Mouse (Mus musculus): ENCODE measurements at regions not wholly inside any gene's neighbourhood (a gene's known extent, or its start where the extent isn't known, plus 50 kb on each side); places are given as distances from the start of the nearest gene placed in this dataset.

GRCm38 (mm10) chr12:110192186-110192585 is 86.7 kb upstream of the Dio3 start:
- no peak for DNase-seq (ENCODE audit: low read depth, low spot score)
- 86% methylated on average over 8 of the region's 8 CpGs for WGBS

GRCm38 (mm10) chr12:110197366-110197765 is 81.5 kb upstream of the Dio3 start:
- no peak for DNase-seq (ENCODE audit: low read depth, low spot score)
- WGBS, result 94% methylated on average over 3 of the region's 3 CpGs

- DNase-seq (ENCODE audit: low read depth, low spot score), result no peak
These were observed 78.4 kb upstream of the Dio3 start for GRCm38 (mm10) chr12:110200471-110200870.

GRCm38 (mm10) chr12:110200887-110201286 is 78.0 kb upstream of the Dio3 start:
- DNase-seq (ENCODE audit: low read depth, low spot score), result peak; percentile 32
- 59% methylated on average over 4 of the region's 4 CpGs for WGBS

More at GRCm38 (mm10) chr12:110200471-110200870, 78.4 kb upstream of the Dio3 start:
- 91% methylated on average over 7 of the region's 7 CpGs for WGBS

GRCm38 (mm10) chr12:110203271-110204014 is 75.4 kb upstream of the Dio3 start:
- WGBS, result 21% methylated on average over 13 of the region's 13 CpGs
- no peak for DNase-seq (ENCODE audit: low read depth, low spot score)

- WGBS, result 23% methylated on average over 6 of the region's 6 CpGs
- peak; percentile 65 for DNase-seq (ENCODE audit: low read depth, low spot score)
These were observed 74.5 kb upstream of the Dio3 start for GRCm38 (mm10) chr12:110204246-110204989.

- no peak for DNase-seq (ENCODE audit: low read depth, low spot score)
- WGBS, result 13% methylated on average over 5 of the region's 5 CpGs
These were observed 72.6 kb upstream of the Dio3 start for GRCm38 (mm10) chr12:110206271-110206670.

GRCm38 (mm10) chr12:110206812-110207211 is 72.1 kb upstream of the Dio3 start:
- WGBS, result 16% methylated on average over 6 of the region's 6 CpGs
- no peak for DNase-seq (ENCODE audit: low read depth, low spot score)

- WGBS, result 49% methylated on average over 9 of the region's 9 CpGs
- no peak for DNase-seq (ENCODE audit: low read depth, low spot score)
These were observed 71.5 kb upstream of the Dio3 start for GRCm38 (mm10) chr12:110207246-110207852.

GRCm38 (mm10) chr12:110212716-110213115 is 66.2 kb upstream of the Dio3 start:
- WGBS, result 42% methylated on average over 4 of the region's 4 CpGs
- DNase-seq (ENCODE audit: low read depth, low spot score), result no peak

GRCm38 (mm10) chr12:110214833-110215232 is 64.0 kb upstream of the Dio3 start:
- WGBS, result 33% methylated on average over 8 of the region's 8 CpGs
- DNase-seq (ENCODE audit: low read depth, low spot score), result no peak

- WGBS, result 54% methylated on average over 6 of the region's 6 CpGs
- no peak for DNase-seq (ENCODE audit: low read depth, low spot score)
These were observed 63.6 kb upstream of the Dio3 start for GRCm38 (mm10) chr12:110215311-110215710.

GRCm38 (mm10) chr12:110219750-110220149 is 59.1 kb upstream of the Dio3 start:
- WGBS, result 30% methylated on average over 8 of the region's 8 CpGs
- no peak for DNase-seq (ENCODE audit: low read depth, low spot score)

- no peak for DNase-seq (ENCODE audit: low read depth, low spot score)
These were observed 58.4 kb upstream of the Dio3 start for GRCm38 (mm10) chr12:110220516-110220915.

GRCm38 (mm10) chr12:110221184-110221583 is 57.7 kb upstream of the Dio3 start:
- 67% methylated on average over 4 of the region's 4 CpGs for WGBS
- no peak for DNase-seq (ENCODE audit: low read depth, low spot score)

More at GRCm38 (mm10) chr12:110220516-110220915, 58.4 kb upstream of the Dio3 start:
- 14% methylated on average over 8 of the region's 8 CpGs for whole genome bisulfite sequencing

GRCm38 (mm10) chr12:110221679-110222078 is 57.2 kb upstream of the Dio3 start:
- no peak for DNase-seq (ENCODE audit: low read depth, low spot score)
- 80% methylated on average over 3 of the region's 3 CpGs for WGBS

- WGBS, result 69% methylated on average over 7 of the region's 7 CpGs
- DNase-seq (ENCODE audit: low read depth, low spot score), result no peak
These were observed 54.6 kb upstream of the Dio3 start for GRCm38 (mm10) chr12:110224250-110224649.

- 82% methylated on average over 12 of the region's 12 CpGs for WGBS
- no peak for DNase-seq (ENCODE audit: low read depth, low spot score)
These were observed 50.9 kb upstream of the Dio3 start for GRCm38 (mm10) chr12:110228011-110228411.
